Mouse (Mus musculus): ENCODE results near the gene Rab25. TPM values are rescaled to one million over a fixed set of nuclear protein-coding genes. Genes with fewer than 3 reads are reported as not detected.

The Rab25 gene
- total and polyA plus RNA-seq, 3 experiments = 0.96 to 1.9 TPM; not detected in 1

DNA sequence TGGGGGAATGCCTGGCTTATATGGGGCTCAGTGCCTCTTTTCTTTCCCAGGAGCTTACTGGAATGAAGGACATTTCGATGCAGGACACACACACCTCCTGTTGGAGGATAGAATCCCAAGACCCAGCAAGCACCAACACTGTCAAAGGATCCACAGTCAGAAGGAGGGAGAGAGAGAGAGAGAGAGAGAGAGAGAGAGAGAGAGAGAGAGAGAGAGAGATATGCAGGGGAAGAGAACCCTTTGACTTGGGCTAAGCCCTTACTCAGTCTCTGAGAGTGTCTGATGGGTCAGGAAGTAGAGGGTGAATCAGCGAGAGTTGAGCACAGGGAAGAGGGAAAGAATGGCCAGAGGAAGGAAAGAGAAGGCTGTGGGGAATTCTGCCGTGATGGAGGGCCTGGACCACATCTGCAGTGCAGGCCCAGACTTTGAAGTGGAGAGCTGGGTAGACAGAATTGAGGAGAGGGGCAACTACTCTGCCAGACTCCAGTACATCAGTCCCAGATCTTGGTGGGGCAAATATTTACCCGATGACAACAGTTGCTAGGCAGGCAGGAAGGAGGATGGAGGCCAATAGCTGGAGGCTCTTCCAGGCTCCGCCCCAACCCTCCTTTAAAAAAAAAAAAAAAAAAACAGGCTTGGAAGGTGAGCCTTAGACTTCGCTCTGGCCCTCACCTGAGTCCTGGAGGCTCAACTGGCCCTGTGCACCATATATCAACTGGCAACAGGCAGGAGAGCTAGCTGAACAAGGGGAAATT is 35.8 kb downstream of the Rab25 start:
- Histone ChIP-seq H3K79me2 (ENCODE audit: control insufficient read depth, insufficient read depth, low read length, poor library complexity) (peaks cover 1% of the 10 kb centered on the region; the same call in 1 of the 2 replicates), H3K36me3 (ENCODE audit: control insufficient read depth in 1 of 2, insufficient read depth in 2 of 2, low read length in 2 of 2) (peaks cover 0 to 54% of the 10 kb centered on the region in 2 experiments; a peak in 2 of 4 replicates), H3K27ac (ENCODE audit: control insufficient read depth, low read depth, low read length) (peak overlapping the region; percentile 98), H3K27me3 (ENCODE audit: control insufficient read depth in 1 of 2, insufficient read depth in 2 of 2, low read length in 2 of 2) (no peaks in the 10 kb centered on the region), H3K4me1 (ENCODE audit: control insufficient read depth in 1 of 2, insufficient read depth in 2 of 2, low read length in 2 of 2) (peaks cover 26 to 64% of the 10 kb centered on the region in 2 experiments), H3K9me3 (replicated peaks; ENCODE audit: insufficient read depth, low read length) (no peaks in the 10 kb centered on the region), H3K9ac (ENCODE audit: control insufficient read depth, low read depth, low read length, poor library complexity, severe bottlenecking) (peak overlapping the region; percentile 47), H3K4me3 (ENCODE audit: control insufficient read depth in 1 of 2, insufficient read depth in 1 of 2, low read depth in 2 of 2, low read length in 2 of 2) (no peak overlapping the region)
- TF ChIP-seq ZNF384 (IDR thresholded peaks at IDR 0.05; ENCODE audit: low read depth, low read length) (peak; percentile 94), CHD1 (IDR thresholded peaks at IDR 0.05; ENCODE audit: low read depth, low read length) (no peak), JUND (IDR thresholded peaks at IDR 0.05; ENCODE audit: low read depth, low read length) (peak; percentile 97)
- DNase-seq (ENCODE audit: low read depth, low spot score) = peak; percentile 54

DNA sequence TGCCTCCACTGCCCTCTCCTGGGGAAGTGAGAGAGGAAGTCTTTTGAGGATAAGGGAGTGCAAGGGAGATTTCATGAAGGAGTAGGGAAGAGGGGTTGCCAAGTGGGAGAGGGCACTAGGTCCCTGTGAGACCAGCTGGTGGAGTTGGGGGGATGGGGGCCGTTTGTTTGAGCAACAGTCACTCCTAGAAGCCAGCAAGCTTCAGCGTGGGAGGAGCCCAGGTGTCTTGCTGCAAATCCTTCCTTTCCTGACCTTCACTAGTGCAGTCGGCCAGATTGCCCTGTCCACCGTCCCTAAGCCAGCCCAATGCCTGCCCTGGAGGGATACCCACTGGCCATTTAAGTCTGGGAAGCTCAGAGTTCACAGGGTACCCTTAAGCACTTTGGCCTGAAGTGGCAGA is 36.5 kb downstream of the Rab25 start:
- no peaks in the 10 kb centered on the region for H3K27me3 ChIP-seq (ENCODE audit: control insufficient read depth in 1 of 2, insufficient read depth in 2 of 2, low read length in 2 of 2)
- peaks cover 1% of the 10 kb centered on the region; the same call in 1 of the 2 replicates for H3K79me2 ChIP-seq (ENCODE audit: control insufficient read depth, insufficient read depth, low read length, poor library complexity)
- H3K9ac ChIP-seq (ENCODE audit: control insufficient read depth, low read depth, low read length, poor library complexity, severe bottlenecking) = peak overlapping the region; percentile 23; the same call in 1 of the 2 replicates
- no peak for DNase-seq (ENCODE audit: low read depth, low spot score)
- peaks cover 0 to 54% of the 10 kb centered on the region in 2 experiments; a peak in 2 of 4 replicates for H3K36me3 ChIP-seq (ENCODE audit: control insufficient read depth in 1 of 2, insufficient read depth in 2 of 2, low read length in 2 of 2)
- TF ChIP-seq USF1 (IDR thresholded peaks at IDR 0.05; ENCODE audit: low read depth, low read length) (no peak), ZC3H11A (IDR thresholded peaks at IDR 0.05; ENCODE audit: low read depth, low read length) (peak; percentile 23; the same call in 1 of the 2 replicates), GABPA (IDR thresholded peaks at IDR 0.05; ENCODE audit: low read depth, low read length) (no peak), CTCF (IDR thresholded peaks at IDR 0.05 in 2 of 3, conservative IDR thresholded peaks at IDR 0.05 in 1 of 3; ENCODE audit: control insufficient read depth in 1 of 3, insufficient read depth in 1 of 3, low read depth in 2 of 3, low read length in 3 of 3, poor library complexity in 1 of 3, severe bottlenecking in 1 of 3) (peak; percentile 18 to 31 (median 24); a peak in 3 of 6 replicates), NELFE (IDR thresholded peaks at IDR 0.05; ENCODE audit: low read depth, low read length) (0 out of 2 replicates have a peak, but pooled peaks have one; percentile 7), E2F4 (IDR thresholded peaks at IDR 0.05; ENCODE audit: borderline replicate concordance, low read depth, low read length) (no peak), GATA1 (IDR thresholded peaks at IDR 0.05; ENCODE audit: low read depth, low read length) (no peak), SIN3A (IDR thresholded peaks at IDR 0.05; ENCODE audit: low read length) (no peak), RAD21 (IDR thresholded peaks at IDR 0.05; ENCODE audit: low read depth, low read length) (no peak), UBTF (IDR thresholded peaks at IDR 0.05; ENCODE audit: borderline replicate concordance, insufficient read depth, low read depth, low read length) (no peak), MEF2A (IDR thresholded peaks at IDR 0.05; ENCODE audit: extremely low read depth, insufficient replicate concordance, low read depth, low read length, poor library complexity, severe bottlenecking) (no peak), TCF12 (IDR thresholded peaks at IDR 0.05; ENCODE audit: low read depth, low read length) (no peak; the same call in 1 of the 2 replicates), JUND (IDR thresholded peaks at IDR 0.05; ENCODE audit: low read depth, low read length) (no peak), MAFK (IDR thresholded peaks at IDR 0.05; ENCODE audit: borderline replicate concordance, low read depth, low read length) (no peak), POLR2AphosphoS5 (IDR thresholded peaks at IDR 0.05; ENCODE audit: borderline replicate concordance, low read depth, low read length) (no peak), MYC (IDR thresholded peaks at IDR 0.05; ENCODE audit: low read depth, low read length) (no peak), TBP (IDR thresholded peaks at IDR 0.05; ENCODE audit: low read depth, low read length) (no peak), SMC3 (IDR thresholded peaks at IDR 0.05; ENCODE audit: low read depth, low read length) (0 out of 2 replicates have a peak, but pooled peaks have one; percentile 24), POLR2A (IDR thresholded peaks at IDR 0.05; ENCODE audit: control insufficient read depth in 1 of 2, insufficient read depth in 1 of 2, low read depth in 1 of 2, low read length in 2 of 2, poor library complexity in 1 of 2) (no peak), ZNF384 (IDR thresholded peaks at IDR 0.05; ENCODE audit: low read depth, low read length) (no peak), TAL1 (IDR thresholded peaks at IDR 0.05; ENCODE audit: low read length) (0 out of 2 replicates have a peak, but pooled peaks have one; percentile 2), CHD1 (IDR thresholded peaks at IDR 0.05; ENCODE audit: low read depth, low read length) (no peak), MAZ (IDR thresholded peaks at IDR 0.05; ENCODE audit: low read depth, low read length) (no peak), ELF1 (IDR thresholded peaks at IDR 0.05; ENCODE audit: low read depth, low read length) (no peak), ZKSCAN1 (IDR thresholded peaks at IDR 0.05; ENCODE audit: low read depth, low read length) (no peak), MAX (IDR thresholded peaks at IDR 0.05; ENCODE audit: low read length) (no peak), KAT2A (conservative IDR thresholded peaks at IDR 0.05; ENCODE audit: low read depth, low read length) (no peak)
- peak overlapping the region; percentile 98 for H3K27ac ChIP-seq (ENCODE audit: control insufficient read depth, low read depth, low read length)
- H3K9me3 ChIP-seq (replicated peaks; ENCODE audit: insufficient read depth, low read length) = no peaks in the 10 kb centered on the region
- no peak overlapping the region for H3K4me3 ChIP-seq (ENCODE audit: control insufficient read depth in 1 of 2, insufficient read depth in 1 of 2, low read depth in 2 of 2, low read length in 2 of 2)
- peaks cover 26 to 64% of the 10 kb centered on the region in 2 experiments for H3K4me1 ChIP-seq (ENCODE audit: control insufficient read depth in 1 of 2, insufficient read depth in 2 of 2, low read length in 2 of 2)
